Mouse (Mus musculus) liver, postnatal 0 days (tissue): ENCODE data around the gene Atp1a4.

Experiments
- CTCF ChIP-seq: sonication (generic); IDR thresholded peaks from 2 replicates; pipeline ENCODE4 v1.5.1; 2016; ENCODE audit warnings: antibody characterized with exemption, low read depth
- EP300 ChIP-seq: IDR thresholded peaks from 2 replicates; pipeline ENCODE4 v1.6.1; 2016; ENCODE audit warnings: antibody characterized with exemption, low read depth, mild to moderate bottlenecking

- TF ChIP-seq EP300 = no peak
- TF ChIP-seq CTCF = no peak
These were observed at the start of gene Atp1a4 for GRCm38 (mm10) chr1:172258314-172258713.
